Comparison of ENCODE assay signal across 9 mouse cellular contexts in genomic region chr2:170070641-170071241, GRCm38 (mm10).
DNase-seq lines count a peak whose midpoint lies in the region; ATAC-seq lines count a peak whose summit lies in the region.
"Had no signal": no experiment of that assay in that cellular context is flagged by ENCODE, and none has a peak within 500 bp of the region (broad histone marks: within the 10 kb centered on the region; RNA-seq: fewer than 3 reads in every experiment).

No protein-coding gene starts in this region.

- no peaks in the 10 kb centered on the region for H3K27me3 ChIP-seq in forebrain, embryonic 14.5 days (replicated peaks; ENCODE audit: control insufficient read depth, insufficient read depth, low read length)
- H3K27me3 ChIP-seq in forebrain, embryonic 10.5 days (ENCODE audit: poor library complexity, severe bottlenecking), result no peaks in the 10 kb centered on the region
- no peaks in the 10 kb centered on the region for H3K27me3 ChIP-seq in heart, embryonic 16.5 days (ENCODE audit: control insufficient read depth, insufficient read depth, low read length)

- no peak for ATAC-seq in forebrain, embryonic 14.5 days
- 0 out of 2 replicates have a peak, but pooled peaks have one; percentile 28 for ATAC-seq in heart, embryonic 16.5 days (replicated peaks; ENCODE audit: extremely low read depth, insufficient read depth, low FRiP score)
- ATAC-seq in megakaryocyte progenitor cell, adult 5-6 weeks (replicated peaks; ENCODE audit: poor library complexity), result peak; percentile 6; the same call in 1 of the 2 replicates

- no peaks in the 10 kb centered on the region for H3K9me3 ChIP-seq in forebrain, embryonic 14.5 days (replicated peaks; ENCODE audit: control insufficient read depth, low read length)
- H3K9me3 ChIP-seq in forebrain, embryonic 10.5 days, result peaks cover 16% of the 10 kb centered on the region
- H3K9me3 ChIP-seq in heart, embryonic 16.5 days (replicated peaks; ENCODE audit: control insufficient read depth, low read length), result peaks cover 12% of the 10 kb centered on the region

- 40% methylated on average over 15 of the region's 15 CpGs for WGBS in forebrain, embryonic 14.5 days
- 70% methylated on average over 15 of the region's 15 CpGs for WGBS in forebrain, embryonic 10.5 days
- WGBS in heart, embryonic 16.5 days, result 39% methylated on average over 15 of the region's 15 CpGs

- H3K9ac ChIP-seq in forebrain, embryonic 14.5 days (ENCODE audit: low read length), result no peak overlapping the region
- no peak overlapping the region for H3K9ac ChIP-seq in heart, embryonic 16.5 days (ENCODE audit: low read length)

- H3K4me3 ChIP-seq in forebrain, embryonic 14.5 days (ENCODE audit: low read depth, low read length), result no peak overlapping the region
- no peak overlapping the region for H3K4me3 ChIP-seq in forebrain, embryonic 10.5 days
- peak overlapping the region; percentile 26; the same call in 1 of the 2 replicates for H3K4me3 ChIP-seq in heart, embryonic 16.5 days (ENCODE audit: low read length)
- H3K4me3 ChIP-seq: erythroblast, embryonic 14.5 days had no signal

- H3K27ac ChIP-seq in forebrain, embryonic 14.5 days (ENCODE audit: low read depth, low read length), result no peak overlapping the region
- no peak overlapping the region for H3K27ac ChIP-seq in forebrain, embryonic 10.5 days
- H3K27ac ChIP-seq in heart, embryonic 16.5 days (ENCODE audit: low read length), result no peak overlapping the region; the same call in 1 of the 2 replicates

- peak overlapping the region; percentile 2; the same call in 1 of the 2 replicates for H3K4me2 ChIP-seq in forebrain, embryonic 14.5 days (ENCODE audit: low read length)
- H3K4me2 ChIP-seq in heart, embryonic 16.5 days (ENCODE audit: low read depth, low read length), result peak overlapping the region; percentile 46

- H3K36me3 ChIP-seq in forebrain, embryonic 14.5 days (ENCODE audit: control insufficient read depth, insufficient read depth, low read length), result no peaks in the 10 kb centered on the region
- H3K36me3 ChIP-seq in forebrain, embryonic 10.5 days (replicated peaks), result no peaks in the 10 kb centered on the region
- no peaks in the 10 kb centered on the region for H3K36me3 ChIP-seq in heart, embryonic 16.5 days (ENCODE audit: control insufficient read depth, insufficient read depth)

- no peak for DNase-seq in forebrain, embryonic 14.5 days (ENCODE audit: low spot score)
- no peak for DNase-seq in forebrain, embryonic 10.5 days (ENCODE audit: extremely low spot score, low spot score)
- peak; percentile 73 for DNase-seq in ZHBTc4 (ENCODE audit: low read depth, low spot score)
- DNase-seq in yolk sac, embryonic 10.5 days (ENCODE audit: low spot score), result no peak
- DNase-seq in right cerebral cortex, postnatal 10 days (ENCODE audit: low spot score in 2 of 2), result no peak
- no peak for DNase-seq in frontal cortex, postnatal 10 days (ENCODE audit: low spot score in 2 of 2)

- H3K4me1 ChIP-seq in forebrain, embryonic 14.5 days (ENCODE audit: control insufficient read depth, insufficient read depth, low read length), result 0 out of 2 replicates have a peak, but pooled peaks cover 4% of the 10 kb centered on the region
- peaks cover 5% of the 10 kb centered on the region; the same call in 1 of the 2 replicates for H3K4me1 ChIP-seq in forebrain, embryonic 10.5 days
- H3K4me1 ChIP-seq in heart, embryonic 16.5 days (ENCODE audit: control insufficient read depth, insufficient read depth, low read length), result peaks cover 3% of the 10 kb centered on the region; the same call in 1 of the 2 replicates
